Mouse (Mus musculus) left cerebral cortex, postnatal 14 days (tissue): Measurements from ENCODE around the gene Pdzrn4. TPM values are rescaled to one million over a fixed set of nuclear protein-coding genes. Genes with fewer than 3 reads are reported as not detected.
A peak's percentile ranks its signal among the peaks of the same experiment; 100 is the strongest.
"Not testable (repeated sequence)": the region's sequence is repeated elsewhere in the genome, so short reads cannot be mapped to it uniquely, and the experiment has no call there.

Experiments
- DNase-seq, 2 experiments: peaks; one replicate each; pipeline ENCODE4 v3.0.0; 2021 to 2022; ENCODE audit warnings: low spot score in 2 of 2, mixed read lengths in 1 of 2
- intact Hi-C: fragments of 180-260 bp; cut with DNase I; formaldehyde crosslinking; loops from one replicate; pipeline ENCODE4 v1.15.1; 2025
- long read RNA-seq, 2 experiments: library from polyadenylated mRNA; stranded (forward); transcript quantifications; one replicate each; pipeline ENCODE4 v2.0.0; 2021
- total RNA-seq, 2 experiments: library from RNA; stranded (reverse); gene quantifications; 2 replicates each; pipeline ENCODE4 v1.2.3; 2021

Pdzrn4 gene
- 10 to 100 TPM; 13.9 to 15.2 TPM for total RNA-seq
- long read RNA-seq, experiment 1, transcript Pdzrn4-201 (8 exons, 3,376 nt): major isoform, 6 of 11 reads
- long read RNA-seq, experiment 1, partial matches to known transcripts: 4 of 11 reads
- long read RNA-seq, experiment 1, other reads (novel, unspliced or antisense): 1 of 11 reads
- long read RNA-seq, experiment 2, partial matches to known transcripts: 3 of 4 reads
- long read RNA-seq, experiment 2, other reads (novel, unspliced or antisense): 0 of 4 reads

- intact Hi-C loops: no loop called here
- DNase-seq: peak; percentile 38 to 43
Observed at GRCm38 (mm10) chr15:92396770-92397608, at the start of gene Pdzrn4. Gene Pdzrn4 (plus strand): TSS chr15:92396881.

DNA sequence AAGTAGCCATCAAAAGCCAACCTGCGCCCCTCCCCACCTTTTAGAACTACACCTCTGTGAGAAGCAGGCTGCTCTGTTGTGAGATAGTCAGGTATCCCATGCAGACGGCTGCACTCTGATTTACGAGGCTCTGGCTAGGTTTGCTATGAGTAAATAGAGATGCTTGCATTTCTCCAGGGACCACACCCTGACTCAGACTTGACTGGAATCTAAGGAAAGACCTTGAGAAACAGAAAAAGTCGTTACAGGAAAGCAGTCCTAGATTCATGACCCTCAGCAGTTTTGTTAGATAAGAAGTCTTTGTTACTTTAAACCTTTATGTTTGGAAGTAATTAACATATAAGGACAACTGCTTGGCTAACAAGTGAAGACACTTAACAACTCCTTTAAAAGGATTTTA, 49.3 kb upstream of the Pdzrn4 start:
- DNase-seq: no peak
- intact Hi-C loops: no loop called here

DNA sequence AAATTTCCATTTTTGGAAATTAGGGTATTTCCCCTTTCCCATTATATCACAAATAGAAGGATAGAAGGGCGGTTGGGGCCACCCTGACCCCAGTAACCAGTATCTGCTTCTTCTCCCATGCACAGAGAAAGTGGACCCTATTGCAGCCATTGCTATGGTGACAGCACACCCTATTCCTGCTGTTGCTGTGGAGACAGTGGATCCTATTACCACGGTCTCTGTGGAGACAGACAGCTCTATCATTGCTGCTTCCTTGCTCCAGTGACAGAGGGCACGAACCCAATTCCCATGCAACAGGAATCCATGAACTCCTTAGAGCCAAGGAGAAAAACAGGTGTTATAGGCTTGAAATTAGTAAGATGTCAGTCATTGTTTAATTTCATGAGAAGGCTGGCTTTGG, 48.8 kb upstream of the Pdzrn4 start:
- intact Hi-C loops: no loop called here
- peak; percentile 27 to 38 for DNase-seq

GRCm38 (mm10) chr15:92348453-92348852, 48.2 kb upstream of the Pdzrn4 start:
- intact Hi-C loops, DNase-seq: not testable (repeated sequence)

DNA sequence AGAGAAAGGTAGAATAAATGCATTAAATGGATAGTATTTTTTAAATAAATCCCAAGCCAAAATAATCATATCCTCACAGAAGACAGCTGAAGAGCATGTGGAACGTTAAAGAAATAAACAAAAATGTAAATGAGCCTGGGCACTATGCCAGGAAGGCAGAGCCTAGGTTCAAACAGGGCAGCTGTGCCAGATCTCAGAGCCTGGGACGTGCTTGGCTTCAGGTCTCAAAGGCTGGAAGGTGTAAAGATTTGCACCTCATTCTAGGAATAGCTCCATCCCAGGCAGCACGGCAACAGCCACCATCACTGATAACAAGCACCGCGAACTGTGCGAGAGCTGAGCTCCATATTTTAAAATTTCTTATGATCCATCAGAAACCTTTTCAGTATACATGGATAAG, 32.5 kb upstream of the Pdzrn4 start:
- DNase-seq: peak in 1 of 2 experiments; percentile 11
- intact Hi-C loops: no loop called here

DNA sequence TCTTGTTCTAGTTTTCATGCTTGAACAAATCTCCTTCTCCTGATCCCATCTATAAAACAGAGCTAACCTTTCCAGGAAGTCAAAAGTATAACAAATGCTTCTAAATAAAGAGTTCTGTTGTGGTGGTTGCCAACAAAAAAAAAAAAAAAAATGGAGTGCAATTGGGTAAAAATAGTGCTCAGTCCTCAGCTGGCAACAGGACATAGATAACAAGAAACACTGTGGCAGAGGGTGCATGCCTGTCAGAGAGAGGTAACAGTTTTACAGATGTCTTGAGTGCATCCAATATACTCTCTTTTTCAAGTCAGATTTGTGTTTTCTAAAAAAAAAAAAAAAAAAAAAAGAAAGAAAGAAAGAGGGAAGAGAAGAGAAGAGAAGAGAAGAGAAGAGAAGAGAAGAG, 32.1 kb upstream of the Pdzrn4 start:
- no peak for DNase-seq
- intact Hi-C loops: no loop called here

GRCm38 (mm10) chr15:92394811-92395210, 1.9 kb upstream of the Pdzrn4 start:
- intact Hi-C loops: no loop called here
- DNase-seq: no peak

DNA sequence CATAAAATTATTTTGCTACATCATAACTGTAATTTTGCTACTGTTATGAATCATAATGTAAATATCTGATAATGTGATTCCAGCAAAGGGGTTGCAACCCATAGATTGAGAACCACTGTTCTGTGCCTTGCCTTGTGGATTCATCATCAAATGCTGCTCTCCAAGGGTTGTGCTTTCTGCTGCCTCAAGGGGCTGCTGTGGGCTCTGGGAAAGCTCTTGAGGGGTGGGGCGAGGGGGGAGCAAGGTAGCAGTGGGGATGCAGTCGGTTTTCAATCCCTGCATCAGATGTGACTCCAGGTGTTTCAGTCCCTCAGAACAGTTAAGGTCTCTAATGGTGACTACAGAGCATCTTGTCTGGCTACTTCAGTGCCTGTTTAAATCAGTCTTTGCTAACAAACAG, 2.1 kb downstream of the Pdzrn4 start:
- DNase-seq: peak in 1 of 2 experiments; percentile 35
- intact Hi-C loops: no loop called here

GRCm38 (mm10) chr15:92399278-92399677, 2.6 kb downstream of the Pdzrn4 start:
- intact Hi-C loops: no loop called here
- DNase-seq: peak in 1 of 2 experiments; percentile 58

DNA sequence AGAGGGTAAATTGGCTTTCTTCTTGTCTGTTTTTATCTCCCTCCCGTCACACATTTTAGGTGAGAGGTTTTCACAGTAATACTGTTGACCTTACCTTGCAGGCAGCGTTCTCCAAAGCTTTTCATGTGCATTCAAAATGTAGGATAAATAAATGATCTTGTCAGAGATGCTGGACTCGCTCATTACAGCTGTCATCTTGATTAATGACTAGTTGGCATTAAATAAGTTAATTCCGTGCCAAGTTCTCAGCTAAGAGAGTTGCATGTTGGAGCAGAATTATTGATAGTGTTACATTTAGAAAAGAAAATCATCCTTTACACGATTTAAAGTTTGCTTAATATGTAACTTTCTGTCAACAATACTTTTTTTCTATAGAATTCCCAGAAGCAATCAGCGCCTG, 4.9 kb downstream of the Pdzrn4 start:
- DNase-seq: no peak
- intact Hi-C loops: no loop called here

DNA sequence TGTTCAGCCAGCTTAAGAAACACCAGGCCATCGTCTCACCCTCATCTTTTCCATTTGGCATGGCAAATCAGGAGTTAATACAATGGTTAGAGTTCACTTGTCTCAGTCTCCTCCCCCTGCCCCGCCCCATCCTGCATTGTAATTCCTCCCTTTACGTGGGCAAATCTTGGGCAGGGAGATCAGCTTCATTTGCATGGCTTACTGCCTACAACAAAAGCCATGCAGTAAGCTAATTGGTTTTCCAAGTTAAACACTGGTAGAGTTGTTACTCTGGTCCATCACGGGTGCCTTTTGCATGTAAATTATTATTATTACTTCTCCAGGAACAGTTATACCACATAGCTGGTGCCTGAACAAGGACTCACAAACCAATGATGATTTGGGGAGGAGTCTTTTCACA, 18.6 kb downstream of the Pdzrn4 start:
- no peak for DNase-seq
- intact Hi-C loops: loop anchor here (10.0 kb wide), 1 partner anchor 151 kb away; no protein-coding TSS in a partner anchor

GRCm38 (mm10) chr15:92416141-92416540, 19.5 kb downstream of the Pdzrn4 start:
- intact Hi-C loops: loop anchor here (10.0 kb wide), 1 partner anchor 151 kb away; no protein-coding TSS in a partner anchor
- no peak for DNase-seq

GRCm38 (mm10) chr15:92416658-92417057, 20.0 kb downstream of the Pdzrn4 start:
- intact Hi-C loops: loop anchor here (10.0 kb wide), 1 partner anchor 152 kb away; no protein-coding TSS in a partner anchor
- no peak for DNase-seq

DNA sequence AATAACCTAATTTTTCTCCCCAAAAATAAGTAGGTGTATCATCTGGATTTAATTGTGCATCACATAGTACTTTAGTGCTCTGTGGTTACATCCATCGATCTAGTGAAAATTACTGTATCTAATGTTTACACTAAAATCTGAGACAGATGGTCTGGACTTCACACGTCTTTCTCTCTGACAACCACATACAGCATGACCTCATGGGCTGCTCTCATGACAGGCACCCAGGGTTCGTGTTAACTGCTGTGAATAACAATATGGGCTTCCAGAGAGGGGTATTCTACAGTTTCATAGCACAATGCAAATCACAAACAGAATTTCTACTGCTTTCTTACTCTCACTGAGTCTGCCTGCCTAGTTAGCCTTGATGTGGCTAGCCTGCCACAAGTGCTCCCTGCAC, 20.4 kb downstream of the Pdzrn4 start:
- intact Hi-C loops: loop anchor here (10.0 kb wide), 1 partner anchor 152 kb away; no protein-coding TSS in a partner anchor

DNA sequence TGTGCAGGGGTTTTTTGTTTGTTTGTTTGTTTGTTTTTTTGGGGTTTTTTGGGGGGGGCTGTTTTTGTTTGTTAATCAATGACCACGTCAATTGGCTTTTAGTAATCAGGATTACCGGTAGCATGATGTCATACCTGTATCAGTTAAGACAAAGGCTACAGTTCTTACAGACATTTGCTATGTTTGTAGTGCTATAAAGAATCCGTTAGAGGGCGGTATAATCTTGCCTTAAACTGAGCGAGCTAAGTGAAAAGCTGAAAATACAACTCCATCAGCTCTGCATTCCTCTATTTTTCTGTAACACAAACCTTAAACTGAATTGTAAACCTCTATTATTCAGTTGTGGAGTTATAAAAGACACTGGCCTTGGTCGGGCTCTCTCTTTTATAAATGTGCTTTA, 37.9 kb downstream of the Pdzrn4 start:
- DNase-seq: peak in 1 of 2 experiments; percentile 53
- intact Hi-C loops: no loop called here

More for the DNA sequence above, 20.4 kb downstream of the Pdzrn4 start:
- no peak for DNase-seq

GRCm38 (mm10) chr15:92435306-92435705, 38.6 kb downstream of the Pdzrn4 start:
- no peak for DNase-seq
- intact Hi-C loops: no loop called here

DNA sequence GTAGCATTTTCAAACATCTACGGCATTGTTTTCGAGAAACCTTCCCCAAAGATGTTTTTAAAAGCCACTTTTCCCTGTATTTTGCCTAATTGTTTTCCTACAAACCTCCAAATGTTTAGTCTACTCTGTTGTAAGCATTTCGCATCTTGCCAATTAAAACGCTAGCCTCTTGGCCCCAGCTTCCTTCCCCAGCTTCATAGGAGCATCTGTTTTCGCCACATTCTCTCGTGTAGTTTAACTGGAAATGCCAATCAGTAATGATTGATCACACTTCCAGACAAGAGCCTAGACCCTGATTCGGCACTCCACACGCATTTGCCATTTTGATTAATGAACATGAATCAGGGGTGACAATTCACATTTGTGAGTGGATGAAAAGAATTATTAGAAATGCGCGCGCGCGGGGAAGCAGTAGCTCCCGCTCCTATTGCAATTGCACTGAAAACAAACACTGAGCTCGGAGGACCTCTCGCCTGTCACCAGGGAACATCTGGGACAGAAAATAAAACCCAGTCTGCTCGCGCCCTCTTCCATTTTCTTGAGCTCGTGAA, 45.0 kb downstream of the Pdzrn4 start:
- no peak for DNase-seq
- intact Hi-C loops: no loop called here

DNA sequence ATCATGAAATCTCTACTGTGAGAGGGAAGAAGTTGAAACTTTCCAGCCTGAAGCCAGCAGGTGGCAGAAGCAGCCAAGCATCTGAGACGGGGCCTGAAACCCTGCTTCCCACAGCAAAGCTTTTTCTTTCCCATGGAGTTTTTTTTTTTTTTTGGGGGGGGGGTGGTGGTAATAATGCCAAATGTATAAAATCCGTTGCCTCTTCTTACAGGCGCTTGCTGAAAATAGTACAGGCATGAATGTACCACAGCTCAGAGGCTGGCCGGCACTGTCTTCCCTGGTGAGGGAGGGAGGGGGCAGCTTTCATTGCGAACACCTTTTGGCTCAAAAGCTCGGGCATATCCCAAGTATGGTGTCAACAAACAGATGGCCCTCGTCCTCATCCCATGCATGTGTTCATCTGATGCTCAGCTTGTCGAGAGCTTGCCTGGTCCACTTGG, 51.0 kb downstream of the Pdzrn4 start:
- intact Hi-C loops: loop anchor here (2.0 kb wide), 1 partner anchor 769 kb away; no protein-coding TSS in a partner anchor
- DNase-seq: peak; percentile 65 to 66

- intact Hi-C loops: no loop called here
- DNase-seq: no peak
Observed at GRCm38 (mm10) chr15:92449112-92449511, 52.4 kb downstream of the Pdzrn4 start.

DNA sequence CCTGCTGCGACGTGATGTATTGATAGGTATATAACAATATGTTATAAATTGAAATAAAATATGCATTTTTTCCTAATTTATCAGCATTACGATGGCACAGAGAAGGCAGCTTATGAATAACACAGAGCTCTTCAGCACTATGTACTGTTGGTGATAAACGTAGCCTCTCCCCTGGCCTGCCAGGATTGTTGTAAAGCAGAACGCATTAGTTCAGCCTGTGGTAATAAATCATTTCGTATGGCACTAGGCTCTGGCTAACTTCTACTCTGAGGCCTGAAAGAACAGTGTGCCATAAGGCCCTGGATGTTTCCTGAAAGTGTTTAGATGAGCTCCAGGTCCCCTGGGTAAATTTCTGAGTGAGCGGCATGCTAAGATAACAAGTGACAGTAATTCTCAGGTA, 55.9 kb downstream of the Pdzrn4 start:
- DNase-seq: no peak
- intact Hi-C loops: no loop called here
